Mouse (Mus musculus): ENCODE measurements around the gene Strip2. TPM values are rescaled to one million over a fixed set of nuclear protein-coding genes. Genes with fewer than 3 reads are reported as not detected.

The Strip2 gene
- polyA plus RNA-seq, 1 experiment from 2014 or later = 0.62 TPM

- no peaks in the 10 kb centered on the region; the same call in none of the 2 replicates for H3K36me3 ChIP-seq
- H3K27ac ChIP-seq = no peak overlapping the region
- H3K4me3 ChIP-seq (replicated peaks) = no peak overlapping the region
- WGBS = 70% methylated on average over 2 of the region's 2 CpGs
- H3K9me3 ChIP-seq = no peaks in the 10 kb centered on the region
- no peaks in the 10 kb centered on the region for H3K27me3 ChIP-seq (replicated peaks)
- no peak overlapping the region for H3K9ac ChIP-seq
- H3K4me2 ChIP-seq (replicated peaks) = no peak overlapping the region
- no peak for ATAC-seq
- no peaks in the 10 kb centered on the region for H3K4me1 ChIP-seq (replicated peaks)
These were observed 14.6 kb upstream of the Strip2 start for GRCm38 (mm10) chr6:29902256-29902655.

GRCm38 (mm10) chr6:29903343-29903914 is 13.4 kb upstream of the Strip2 start:
- no peak overlapping the region for H3K27ac ChIP-seq
- 89% methylated on average over 3 of the region's 3 CpGs for WGBS
- H3K9ac ChIP-seq = no peak overlapping the region
- no peaks in the 10 kb centered on the region; the same call in none of the 2 replicates for H3K36me3 ChIP-seq
- no peaks in the 10 kb centered on the region for H3K27me3 ChIP-seq (replicated peaks)
- no peaks in the 10 kb centered on the region for H3K4me1 ChIP-seq (replicated peaks)
- no peaks in the 10 kb centered on the region for H3K9me3 ChIP-seq
- H3K4me3 ChIP-seq (replicated peaks) = no peak overlapping the region
- ATAC-seq = no peak
- H3K4me2 ChIP-seq (replicated peaks) = no peak overlapping the region

GRCm38 (mm10) chr6:29904281-29904680 is 12.5 kb upstream of the Strip2 start:
- no peaks in the 10 kb centered on the region for H3K9me3 ChIP-seq

GRCm38 (mm10) chr6:29910631-29911030 is 6.2 kb upstream of the Strip2 start:
- Histone ChIP-seq H3K9ac (no peak overlapping the region), H3K27me3 (replicated peaks) (no peaks in the 10 kb centered on the region), H3K36me3 (peaks cover 3% of the 10 kb centered on the region; the same call in 1 of the 2 replicates), H3K4me2 (replicated peaks) (no peak overlapping the region), H3K4me1 (replicated peaks) (no peaks in the 10 kb centered on the region), H3K27ac (no peak overlapping the region), H3K9me3 (no peaks in the 10 kb centered on the region), H3K4me3 (replicated peaks) (no peak overlapping the region)
- WGBS = 85% methylated on average over 3 of the region's 3 CpGs
- ATAC-seq = no peak

More at GRCm38 (mm10) chr6:29904281-29904680, 12.5 kb upstream of the Strip2 start:
- no peak overlapping the region for H3K4me2 ChIP-seq (replicated peaks)
- H3K36me3 ChIP-seq = peaks cover 3% of the 10 kb centered on the region
- H3K9ac ChIP-seq = no peak overlapping the region
- no peak overlapping the region for H3K27ac ChIP-seq
- no peak for ATAC-seq
- 70% methylated on average over 3 of the region's 3 CpGs for WGBS
- H3K4me1 ChIP-seq (replicated peaks) = no peaks in the 10 kb centered on the region
- H3K27me3 ChIP-seq (replicated peaks) = no peaks in the 10 kb centered on the region
- H3K4me3 ChIP-seq (replicated peaks) = no peak overlapping the region

- 0 out of 2 replicates have a peak, but pooled peaks cover 7% of the 10 kb centered on the region for H3K4me1 ChIP-seq (replicated peaks)
- H3K27me3 ChIP-seq (replicated peaks) = 0 out of 2 replicates have a peak, but pooled peaks cover 5% of the 10 kb centered on the region
- ATAC-seq = no peak
- H3K9ac ChIP-seq = no peak overlapping the region
- 19% methylated on average over 1 of the region's 1 CpGs for WGBS
- H3K36me3 ChIP-seq = peaks cover 1% of the 10 kb centered on the region; the same call in 1 of the 2 replicates
- no peaks in the 10 kb centered on the region for H3K9me3 ChIP-seq
- no peak overlapping the region for H3K4me2 ChIP-seq (replicated peaks)
- H3K4me3 ChIP-seq (replicated peaks) = no peak overlapping the region
- H3K27ac ChIP-seq = no peak overlapping the region
These were observed 3.1 kb upstream of the Strip2 start for GRCm38 (mm10) chr6:29913673-29914072.

- Histone ChIP-seq H3K9ac (no peak overlapping the region), H3K4me1 (replicated peaks) (0 out of 2 replicates have a peak, but pooled peaks cover 7% of the 10 kb centered on the region), H3K9me3 (no peaks in the 10 kb centered on the region), H3K27ac (no peak overlapping the region), H3K27me3 (replicated peaks) (peaks cover 8% of the 10 kb centered on the region; the same call in 1 of the 2 replicates), H3K36me3 (no peaks in the 10 kb centered on the region), H3K4me2 (replicated peaks) (no peak overlapping the region), H3K4me3 (replicated peaks) (no peak overlapping the region)
- ATAC-seq = no peak
These were observed 2.7 kb upstream of the Strip2 start for GRCm38 (mm10) chr6:29914136-29914535.

- H3K4me3 ChIP-seq (replicated peaks) = no peak overlapping the region
These were observed 976 bp upstream of the Strip2 start for GRCm38 (mm10) chr6:29915836-29916235.

GRCm38 (mm10) chr6:29917383-29917720 is 540 bp downstream of the Strip2 start:
- Histone ChIP-seq H3K36me3 (no peaks in the 10 kb centered on the region), H3K4me2 (replicated peaks) (peak overlapping the region; percentile 95), H3K9ac (peak overlapping the region; percentile 52), H3K4me1 (replicated peaks) (0 out of 2 replicates have a peak, but pooled peaks cover 7% of the 10 kb centered on the region), H3K27ac (no peak overlapping the region), H3K4me3 (replicated peaks) (peak overlapping the region; percentile 68), H3K27me3 (replicated peaks) (peaks cover 8% of the 10 kb centered on the region; the same call in 1 of the 2 replicates), H3K9me3 (no peaks in the 10 kb centered on the region)
- ATAC-seq = peak; percentile 60
- 0% methylated on average over 21 of the region's 21 CpGs for WGBS

More at GRCm38 (mm10) chr6:29915836-29916235, 976 bp upstream of the Strip2 start:
- H3K27me3 ChIP-seq (replicated peaks) = peaks cover 8% of the 10 kb centered on the region; the same call in 1 of the 2 replicates
- no peak overlapping the region for H3K9ac ChIP-seq
- no peaks in the 10 kb centered on the region for H3K36me3 ChIP-seq
- H3K9me3 ChIP-seq = no peaks in the 10 kb centered on the region
- ATAC-seq = no peak
- H3K4me1 ChIP-seq (replicated peaks) = 0 out of 2 replicates have a peak, but pooled peaks cover 7% of the 10 kb centered on the region
- H3K27ac ChIP-seq = no peak overlapping the region
- peak overlapping the region; percentile 95; the same call in 1 of the 2 replicates for H3K4me2 ChIP-seq (replicated peaks)
- 44% methylated on average over 9 of the region's 9 CpGs for WGBS

- Histone ChIP-seq H3K27me3 (replicated peaks) (peaks cover 8% of the 10 kb centered on the region; the same call in 1 of the 2 replicates), H3K9me3 (no peaks in the 10 kb centered on the region), H3K4me1 (replicated peaks) (0 out of 2 replicates have a peak, but pooled peaks cover 7% of the 10 kb centered on the region), H3K4me3 (replicated peaks) (no peak overlapping the region), H3K36me3 (no peaks in the 10 kb centered on the region), H3K27ac (no peak overlapping the region), H3K9ac (no peak overlapping the region), H3K4me2 (replicated peaks) (peak overlapping the region; percentile 95; the same call in 1 of the 2 replicates)
- WGBS = 54% methylated on average over 4 of the region's 4 CpGs
- no peak for ATAC-seq
These were observed 1.1 kb downstream of the Strip2 start for GRCm38 (mm10) chr6:29917947-29918346.

- no peaks in the 10 kb centered on the region for H3K9me3 ChIP-seq
- H3K4me2 ChIP-seq (replicated peaks) = no peak overlapping the region
- WGBS = 71% methylated on average over 4 of the region's 4 CpGs
- no peaks in the 10 kb centered on the region for H3K4me1 ChIP-seq (replicated peaks)
- no peaks in the 10 kb centered on the region for H3K36me3 ChIP-seq
- H3K4me3 ChIP-seq (replicated peaks) = no peak overlapping the region
- H3K9ac ChIP-seq = no peak overlapping the region
- peaks cover 3% of the 10 kb centered on the region; the same call in 1 of the 2 replicates for H3K27me3 ChIP-seq (replicated peaks)
- no peak overlapping the region for H3K27ac ChIP-seq
- ATAC-seq = no peak
These were observed 6.7 kb downstream of the Strip2 start for GRCm38 (mm10) chr6:29923501-29923900.

GRCm38 (mm10) chr6:29925594-29926219 is 8.9 kb downstream of the Strip2 start:
- H3K4me2 ChIP-seq (replicated peaks) = no peak overlapping the region

GRCm38 (mm10) chr6:29930087-29930486 is 13.3 kb downstream of the Strip2 start:
- no peak overlapping the region for H3K4me2 ChIP-seq (replicated peaks)
- no peak for ATAC-seq
- no peaks in the 10 kb centered on the region for H3K4me1 ChIP-seq (replicated peaks)
- no peaks in the 10 kb centered on the region for H3K27me3 ChIP-seq (replicated peaks)
- no peaks in the 10 kb centered on the region for H3K9me3 ChIP-seq
- no peak overlapping the region for H3K27ac ChIP-seq
- no peak overlapping the region for H3K9ac ChIP-seq
- no peaks in the 10 kb centered on the region for H3K36me3 ChIP-seq
- H3K4me3 ChIP-seq (replicated peaks) = no peak overlapping the region

More at GRCm38 (mm10) chr6:29925594-29926219, 8.9 kb downstream of the Strip2 start:
- no peak for ATAC-seq
- Histone ChIP-seq H3K27ac (no peak overlapping the region), H3K9ac (no peak overlapping the region), H3K4me1 (replicated peaks) (no peaks in the 10 kb centered on the region), H3K9me3 (no peaks in the 10 kb centered on the region), H3K36me3 (no peaks in the 10 kb centered on the region), H3K4me3 (replicated peaks) (no peak overlapping the region), H3K27me3 (replicated peaks) (no peaks in the 10 kb centered on the region)
- WGBS = 69% methylated on average over 6 of the region's 6 CpGs
